Mouse (Mus musculus) frontal cortex, postnatal 14 days (tissue): ENCODE measurements at regions not wholly inside any gene's neighbourhood (a gene's known extent, or its start where the extent isn't known, plus 50 kb on each side); places are given as distances from the start of the nearest gene placed in this dataset.

Source experiments
- DNase-seq, 2 experiments: peaks; one replicate each; pipeline ENCODE4 v3.0.0; 2022; ENCODE audit warnings: low spot score in 2 of 2

GRCm38 (mm10) chr11:8377301-8377700, 287.0 kb downstream of the Tns3 start:
- no peak for DNase-seq

- DNase-seq = no peak
Observed at GRCm38 (mm10) chr11:8365545-8365944, 298.8 kb downstream of the Tns3 start.

GRCm38 (mm10) chr11:8364703-8365433, 299.5 kb downstream of the Tns3 start:
- DNase-seq = no peak

- DNase-seq = no peak
Observed at GRCm38 (mm10) chr11:8344938-8345337, 319.4 kb downstream of the Tns3 start.

- DNase-seq = peak in 1 of 2 experiments; percentile 52
Observed at GRCm38 (mm10) chr11:8302347-8303188, 361.8 kb downstream of the Tns3 start.

GRCm38 (mm10) chr11:8297462-8297861, 366.9 kb downstream of the Tns3 start:
- no peak for DNase-seq

- no peak for DNase-seq
Observed at GRCm38 (mm10) chr11:8293322-8294014, 370.9 kb downstream of the Tns3 start.

GRCm38 (mm10) chr11:8285271-8285670, 379.1 kb downstream of the Tns3 start:
- DNase-seq = no peak

- DNase-seq = no peak
Observed at GRCm38 (mm10) chr11:8275203-8275602, 389.1 kb downstream of the Tns3 start.

GRCm38 (mm10) chr11:8269171-8269570, 395.2 kb downstream of the Tns3 start:
- DNase-seq = no peak

GRCm38 (mm10) chr11:8254036-8254435, 410.3 kb downstream of the Tns3 start:
- no peak for DNase-seq

- DNase-seq = no peak
Observed at GRCm38 (mm10) chr11:8251360-8251759, 413.0 kb downstream of the Tns3 start.

GRCm38 (mm10) chr11:8249468-8249867, 414.9 kb downstream of the Tns3 start:
- DNase-seq = no peak

GRCm38 (mm10) chr11:8247535-8247934, 416.8 kb downstream of the Tns3 start:
- DNase-seq = no peak

GRCm38 (mm10) chr11:8247024-8247423, 417.3 kb downstream of the Tns3 start:
- DNase-seq = no peak

GRCm38 (mm10) chr11:8245408-8246003, 418.8 kb downstream of the Tns3 start:
- DNase-seq = no peak

- DNase-seq = no peak
Observed at GRCm38 (mm10) chr11:8238498-8238897, 425.8 kb downstream of the Tns3 start.

- DNase-seq = no peak
Observed at GRCm38 (mm10) chr11:8237556-8237955, 426.8 kb downstream of the Tns3 start.

- no peak for DNase-seq
Observed at GRCm38 (mm10) chr11:8236056-8236455, 428.3 kb downstream of the Tns3 start.

- no peak for DNase-seq
Observed at GRCm38 (mm10) chr11:8232636-8233189, 431.6 kb downstream of the Tns3 start.

GRCm38 (mm10) chr11:8229787-8230186, 434.5 kb downstream of the Tns3 start:
- DNase-seq = peak in 1 of 2 experiments; percentile 10
